Mouse (Mus musculus): ENCODE measurements at regions not wholly inside any gene's neighbourhood (a gene's known extent, or its start where the extent isn't known, plus 50 kb on each side); places are given as distances from the start of the nearest gene placed in this dataset.
"Not testable (repeated sequence)": the region's sequence is repeated elsewhere in the genome, so short reads cannot be mapped to it uniquely, and the experiment has no call there.

- DNase-seq, result peak; percentile 70 to 74
Observed at GRCm38 (mm10) chr12:17852138-17852537, 161.5 kb downstream of the Hpcal1 start.

- DNase-seq, result not testable (repeated sequence)
Observed at GRCm38 (mm10) chr12:17872491-17872890, 181.8 kb downstream of the Hpcal1 start.

- DNase-seq, result peak; percentile 91 to 96
Observed at GRCm38 (mm10) chr12:17881371-17882116, 190.9 kb downstream of the Hpcal1 start.

GRCm38 (mm10) chr12:17882117-17883116 lies 191.8 kb downstream of the Hpcal1 start:
- DNase-seq, result peak; percentile 29 to 48

GRCm38 (mm10) chr12:17891663-17892310 lies 201.1 kb downstream of the Hpcal1 start:
- DNase-seq, result not testable (repeated sequence)

GRCm38 (mm10) chr12:17913058-17913457 lies 222.4 kb downstream of the Hpcal1 start:
- DNase-seq, result not testable (repeated sequence)

Data from kidney, postnatal 4 days (tissue).